Mouse (Mus musculus) granulocyte monocyte progenitor cell, adult 5-6 weeks (primary cell): Measurements from ENCODE around the gene Gm10197. TPM values are rescaled to one million over a fixed set of nuclear protein-coding genes. Genes with fewer than 3 reads are reported as not detected.
"Not testable (repeated sequence)": the region's sequence is repeated elsewhere in the genome, so short reads cannot be mapped to it uniquely, and the experiment has no call there.

Experiments
- ATAC-seq: replicated peaks from 2 replicates; pipeline ENCODE4 v1.8.0; 2016; ENCODE audit warnings: mild to moderate bottlenecking, moderate TSS enrichment, inconsistent platforms; ENCODE audit not compliant: poor library complexity, severe bottlenecking
- total RNA-seq, 2 experiments: library from RNA; stranded (forward) in 1 of 2; stranded (reverse) in 1 of 2; fragments of 200-712, 200-1000 nt in 1 of 2; fragments of >200 nt in 1 of 2; fragmentation: Nextera tagmentation in 1 of 2; gene quantifications; 2 replicates each; pipeline ENCODE4 v1.2.3; 2014 to 2017

Gm10197 gene
- total RNA-seq, 2 experiments from 2014 or later: not detected

GRCm38 (mm10) chr19:53394956-53395355, 23.4 kb upstream of the Gm10197 start:
- not testable (repeated sequence) for ATAC-seq

- 0 out of 2 replicates have a peak, but pooled peaks have one; percentile 3 for ATAC-seq
These were observed 23.0 kb upstream of the Gm10197 start for GRCm38 (mm10) chr19:53394552-53394951.

GRCm38 (mm10) chr19:53393646-53394045, 22.1 kb upstream of the Gm10197 start:
- ATAC-seq: no peak

GRCm38 (mm10) chr19:53392781-53393343, 21.3 kb upstream of the Gm10197 start:
- no peak for ATAC-seq

- peak; percentile 43 for ATAC-seq
These were observed 20.2 kb upstream of the Gm10197 start for GRCm38 (mm10) chr19:53391787-53392186.

GRCm38 (mm10) chr19:53391386-53391785, 19.8 kb upstream of the Gm10197 start:
- ATAC-seq: no peak

- peak; percentile 89 for ATAC-seq
These were observed 19.0 kb upstream of the Gm10197 start, which contains the start of gene Smndc1 for GRCm38 (mm10) chr19:53390495-53391007. Gene Smndc1, minus strand, starts transcription at chr19:53390578.

- peak; percentile 33 for ATAC-seq
These were observed 18.4 kb upstream of the Gm10197 start for GRCm38 (mm10) chr19:53389851-53390431.

GRCm38 (mm10) chr19:53389417-53389816, 17.9 kb upstream of the Gm10197 start:
- no peak for ATAC-seq

- ATAC-seq: no peak
These were observed 11.8 kb upstream of the Gm10197 start for GRCm38 (mm10) chr19:53383336-53383735.

- no peak; the same call in 1 of the 2 replicates for ATAC-seq
These were observed 6.9 kb upstream of the Gm10197 start for GRCm38 (mm10) chr19:53378421-53378820.

- ATAC-seq: no peak
These were observed 6.1 kb upstream of the Gm10197 start for GRCm38 (mm10) chr19:53377652-53378051.

- ATAC-seq: no peak
These were observed 4.2 kb upstream of the Gm10197 start for GRCm38 (mm10) chr19:53375816-53376215.

GRCm38 (mm10) chr19:53375299-53375698, 3.7 kb upstream of the Gm10197 start:
- ATAC-seq: no peak

GRCm38 (mm10) chr19:53373570-53373969, 2.0 kb upstream of the Gm10197 start:
- no peak for ATAC-seq

GRCm38 (mm10) chr19:53370233-53370632, 1.3 kb downstream of the Gm10197 start:
- ATAC-seq: no peak

- ATAC-seq: peak; percentile 71
These were observed 2.0 kb downstream of the Gm10197 start for GRCm38 (mm10) chr19:53369469-53370043.

GRCm38 (mm10) chr19:53366881-53367280, 4.7 kb downstream of the Gm10197 start:
- ATAC-seq: no peak

GRCm38 (mm10) chr19:53366057-53366775, 5.3 kb downstream of the Gm10197 start:
- ATAC-seq: no peak

- ATAC-seq: peak; percentile 49
These were observed 6.6 kb downstream of the Gm10197 start for GRCm38 (mm10) chr19:53364963-53365362.

GRCm38 (mm10) chr19:53364551-53364950, 7.0 kb downstream of the Gm10197 start:
- ATAC-seq: no peak
